Mouse (Mus musculus) CD4-positive, CD25-positive, alpha-beta regulatory T cell, adult 2 months (primary cell): ENCODE results near the gene Rps2.

Source experiments
- DNase-seq: peaks from one replicate; pipeline ENCODE4 v3.0.0-alpha.2; 2012; ENCODE audit warnings: low read depth, low spot score

Gene Rps2

DNA sequence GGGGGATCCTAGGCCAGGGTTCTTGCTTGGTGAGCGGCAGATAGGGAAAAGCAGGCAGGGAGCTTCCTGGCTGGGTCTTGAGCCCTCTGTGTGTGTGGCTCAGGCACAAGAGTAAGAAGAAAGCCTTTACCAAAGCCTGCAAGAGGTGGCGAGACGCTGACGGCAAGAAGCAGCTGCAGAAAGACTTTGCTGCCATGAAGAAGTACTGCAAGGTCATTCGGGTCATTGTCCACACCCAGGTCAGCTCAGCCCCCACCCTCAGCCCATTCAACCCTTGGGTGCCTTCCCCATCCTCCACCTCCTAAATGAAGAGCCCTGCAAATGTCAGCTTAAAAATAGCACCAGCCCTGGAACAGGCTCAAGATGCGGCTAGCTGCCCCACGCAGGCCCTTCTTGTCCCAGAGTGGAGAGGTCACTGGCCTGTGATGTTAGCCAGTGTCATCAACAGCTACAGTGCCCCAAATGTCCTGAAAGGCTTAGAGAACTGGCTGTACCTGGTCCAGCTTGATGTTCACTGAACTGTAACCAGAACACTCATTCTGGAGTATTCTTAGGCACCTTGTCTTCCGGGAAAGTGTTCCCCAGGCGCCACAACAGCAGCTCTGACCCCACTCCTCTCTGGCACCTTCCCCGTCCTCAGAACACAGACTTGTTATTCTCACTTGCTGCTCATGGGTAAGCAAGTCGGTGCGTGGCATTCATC, 14.5 kb downstream of the Rps2 start:
- DNase-seq: no peak

DNA sequence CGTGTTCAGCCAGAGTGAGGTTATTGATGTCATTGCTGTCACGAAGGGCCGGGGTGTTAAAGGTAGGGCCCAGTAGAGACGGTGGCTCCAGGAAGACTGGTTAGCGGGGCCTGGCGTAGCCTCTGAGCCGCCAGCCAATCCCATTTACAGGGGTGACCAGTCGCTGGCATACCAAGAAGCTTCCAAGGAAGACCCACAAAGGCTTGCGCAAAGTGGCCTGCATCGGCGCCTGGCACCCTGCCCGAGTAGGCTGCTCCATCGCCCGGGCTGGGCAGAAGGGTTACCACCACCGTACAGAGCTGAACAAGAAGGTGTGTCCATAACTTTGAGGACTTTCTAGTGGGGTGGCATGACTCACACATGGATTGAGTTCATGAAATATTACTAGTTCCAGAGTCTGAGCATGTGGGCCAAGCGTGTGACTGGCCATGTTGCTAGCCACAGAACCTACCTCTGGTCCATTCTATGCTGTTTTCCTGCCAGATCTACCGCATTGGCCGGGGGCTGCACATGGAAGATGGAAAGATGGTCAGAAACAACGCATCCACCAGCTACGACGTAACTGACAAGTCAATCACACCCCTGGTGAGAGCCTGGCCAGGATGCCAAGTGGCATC, 15.6 kb downstream of the Rps2 start:
- no peak for DNase-seq

DNA sequence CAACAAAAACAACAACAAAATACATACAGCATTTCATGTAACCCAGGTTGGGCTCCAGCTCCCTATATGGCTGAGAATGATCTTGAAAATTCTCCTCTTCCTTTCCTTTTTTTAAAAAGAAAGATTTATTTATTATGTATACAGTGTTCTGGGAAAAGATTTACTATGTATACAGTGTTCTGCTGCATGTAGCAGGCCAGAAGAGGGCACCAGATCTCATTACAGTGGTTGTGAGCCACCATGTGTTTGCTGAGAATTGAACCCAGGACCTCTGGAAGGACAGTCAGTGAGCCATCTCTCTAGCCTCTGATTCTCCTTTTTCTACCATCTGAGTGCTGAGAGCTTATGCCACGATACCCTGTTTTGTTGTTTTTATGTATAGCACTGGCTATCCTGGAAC, 16.6 kb downstream of the Rps2 start:
- no peak for DNase-seq

DNA sequence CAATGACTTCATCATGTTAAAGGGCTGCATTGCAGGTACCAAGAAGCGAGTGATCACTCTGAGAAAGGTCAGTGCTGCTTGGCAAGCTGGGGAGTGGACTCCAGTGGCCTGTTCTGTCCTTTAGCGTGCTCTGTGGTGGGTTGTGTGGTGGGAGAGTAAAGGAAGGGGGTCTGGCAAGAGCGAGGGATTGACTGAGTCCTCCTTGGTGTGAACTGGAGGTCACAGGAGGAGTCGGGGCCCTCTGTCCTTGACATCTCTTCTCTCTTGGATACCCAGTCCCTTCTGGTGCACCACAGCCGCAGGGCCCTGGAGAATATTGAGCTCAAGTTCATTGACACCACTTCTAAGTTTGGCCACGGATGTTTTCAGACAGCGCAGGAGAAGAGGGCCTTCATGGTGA, 17.5 kb downstream of the Rps2 start:
- no peak for DNase-seq

DNA sequence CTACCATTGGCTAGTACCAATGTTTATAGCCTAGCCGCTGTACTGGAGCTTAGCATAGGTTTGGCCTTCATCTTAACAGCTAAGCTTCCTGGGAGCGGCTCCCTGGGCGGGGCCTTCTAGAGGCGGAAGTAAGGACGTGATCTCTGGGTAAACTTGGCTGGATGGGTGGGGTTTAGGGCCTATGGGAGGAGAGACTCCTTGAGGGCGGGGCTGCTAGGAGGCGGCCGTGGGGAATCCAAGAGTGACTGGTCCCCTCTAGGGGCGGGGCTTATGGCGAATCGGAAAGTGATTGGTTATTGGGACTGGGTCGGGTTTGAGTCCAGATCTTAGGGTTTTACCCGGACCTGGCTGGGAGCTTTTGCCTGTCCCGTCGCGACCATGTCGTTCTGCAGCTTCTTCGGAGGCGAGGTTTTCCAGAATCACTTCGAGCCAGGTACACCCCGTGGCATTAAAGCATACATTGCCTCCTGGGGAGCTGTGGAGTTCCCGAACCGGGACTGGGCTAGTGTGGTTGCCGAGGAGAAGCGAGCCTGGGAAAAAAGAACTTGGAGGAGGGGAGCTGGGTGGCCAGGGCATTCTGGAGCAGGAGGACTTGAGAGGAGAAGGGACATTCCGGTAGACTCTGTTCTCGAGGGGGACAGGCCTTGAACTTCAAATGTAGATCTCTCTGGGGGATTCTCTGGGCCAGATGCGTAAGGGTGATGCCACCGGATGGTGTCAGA, 18.6 kb downstream of the Rps2 start, which contains the start of gene Msrb1:
Msrb1 (plus strand) TSS at position 313 of the 722 bp plus-strand sequence.
- DNase-seq: peak; percentile 96

DNA sequence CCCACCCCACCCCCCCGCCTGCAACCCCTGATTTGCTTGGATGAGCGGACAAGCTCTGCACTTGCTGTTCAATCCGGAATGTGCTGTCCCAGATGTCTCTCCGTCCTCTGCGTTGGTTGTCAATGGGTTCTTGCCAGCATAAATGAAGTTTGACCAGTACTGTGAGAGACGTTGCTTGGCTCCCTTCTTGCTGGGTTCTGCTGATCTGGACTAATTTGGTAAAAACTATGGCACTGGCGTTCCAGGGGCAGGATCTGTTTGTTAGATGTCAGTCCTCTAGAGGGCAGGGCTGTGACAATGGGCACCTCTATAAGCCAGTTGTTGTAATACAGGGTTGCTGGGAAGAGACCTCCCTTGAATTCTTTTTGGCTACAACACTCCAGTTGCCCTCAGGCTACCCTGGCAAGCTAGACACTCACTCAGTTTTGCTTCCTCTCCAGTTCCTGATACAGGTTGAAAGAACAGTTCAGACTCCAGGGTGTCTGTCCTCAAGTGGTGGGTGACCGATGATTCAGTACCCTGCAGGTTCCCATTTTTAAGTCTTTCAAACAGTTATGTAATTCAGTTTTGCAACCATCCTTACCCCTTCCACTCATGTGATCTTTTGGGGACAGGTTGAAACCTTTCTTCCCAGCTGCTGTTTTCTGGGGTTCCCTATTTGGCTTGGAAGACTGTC, 19.4 kb downstream of the Rps2 start:
- peak; percentile 35 for DNase-seq

DNA sequence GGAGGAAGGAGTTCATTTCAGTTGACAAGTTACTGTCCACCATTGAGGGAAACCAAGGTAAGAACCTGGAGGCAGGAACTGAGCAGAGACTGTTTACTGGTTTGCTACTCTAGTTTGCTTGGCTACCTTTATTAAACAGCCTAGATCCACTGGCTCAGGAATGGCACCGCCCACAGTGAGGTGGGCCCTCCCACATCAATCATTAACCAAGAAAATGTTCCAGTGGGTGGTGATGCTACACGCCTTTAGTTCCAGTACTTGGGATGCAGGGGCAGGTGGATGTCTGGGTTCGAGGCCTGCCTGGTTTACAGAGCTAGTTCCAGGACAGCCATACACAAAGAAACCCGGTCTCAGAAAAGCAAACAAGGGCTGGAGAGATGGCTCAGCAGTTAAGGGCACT, 20.3 kb downstream of the Rps2 start:
- DNase-seq: no peak

DNA sequence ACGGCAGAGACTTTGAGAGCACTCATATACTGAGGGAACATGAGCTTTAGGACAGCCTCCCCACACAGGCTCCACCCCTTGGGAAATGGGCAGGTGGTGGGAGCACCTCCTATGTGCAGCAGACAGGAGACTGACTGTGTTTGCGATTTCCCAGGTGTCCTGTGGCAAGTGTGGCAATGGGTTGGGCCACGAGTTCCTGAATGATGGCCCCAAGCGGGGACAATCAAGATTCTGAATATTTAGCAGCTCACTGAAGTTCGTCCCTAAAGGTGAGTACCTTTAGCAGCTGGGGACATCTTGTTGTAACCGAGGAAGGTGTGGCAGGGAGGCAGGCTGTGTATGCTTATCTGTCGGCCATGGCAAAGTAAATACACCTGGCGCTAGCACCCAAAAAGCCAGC, 22.0 kb downstream of the Rps2 start:
- no peak for DNase-seq

DNA sequence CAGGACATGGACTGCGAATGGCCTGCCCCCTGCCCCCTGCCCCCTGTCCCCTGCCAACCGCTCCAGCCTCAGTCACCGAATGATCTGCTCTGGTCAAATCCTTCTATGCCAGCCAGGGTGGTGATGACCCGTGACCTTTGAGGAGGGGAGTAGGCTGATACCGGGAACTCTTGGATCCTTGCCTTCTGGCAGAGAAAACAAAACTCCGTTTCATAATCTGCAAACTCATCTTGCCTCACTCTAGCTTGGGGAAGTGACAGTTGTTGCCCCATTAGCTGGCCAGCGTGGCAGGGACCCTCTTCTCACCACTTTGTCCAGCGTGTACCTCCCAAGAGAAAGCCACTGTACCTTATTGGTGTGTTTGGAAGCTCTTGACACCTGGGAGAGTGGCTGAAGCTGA, 24.4 kb downstream of the Rps2 start:
- DNase-seq: no peak

DNA sequence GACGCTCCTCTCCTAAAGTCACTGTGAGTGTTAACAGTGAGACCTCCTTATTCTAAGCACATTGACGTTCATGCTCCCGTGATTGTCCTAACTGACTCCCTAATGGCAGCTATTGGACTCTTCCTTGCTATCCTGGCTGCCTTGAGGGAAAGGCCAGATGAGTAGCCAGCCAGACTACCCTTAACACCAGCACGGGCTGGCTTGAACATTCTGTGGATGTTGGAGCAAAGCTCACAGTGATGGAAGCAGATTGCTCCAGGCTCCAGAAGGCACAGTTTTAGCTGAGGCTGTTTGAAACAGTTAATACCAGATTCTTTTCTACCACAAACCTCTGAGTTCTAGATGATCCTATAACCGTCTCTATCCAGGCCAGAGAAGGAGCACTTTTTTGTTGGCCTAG, 26.0 kb downstream of the Rps2 start:
- DNase-seq: no peak

DNA sequence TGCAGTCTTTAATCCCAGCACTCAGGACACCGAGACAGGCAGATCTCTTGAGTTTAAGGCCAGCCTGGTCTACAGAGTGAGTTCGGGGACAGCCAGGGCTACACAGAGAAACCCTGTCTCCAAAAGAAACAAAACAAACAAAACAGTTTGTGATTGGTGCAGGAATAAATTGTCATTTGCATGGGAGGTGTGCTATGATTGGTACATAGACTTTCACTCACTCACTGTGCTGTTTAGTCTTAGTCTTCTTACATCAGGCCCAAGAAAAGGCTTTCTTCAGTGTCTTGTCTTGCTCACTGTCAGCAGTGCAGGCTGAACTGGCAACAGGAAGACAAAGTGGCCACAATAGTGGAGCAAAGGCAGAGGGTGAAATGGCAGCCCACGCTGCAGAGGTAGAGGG, 26.5 kb downstream of the Rps2 start:
- DNase-seq: no peak

DNA sequence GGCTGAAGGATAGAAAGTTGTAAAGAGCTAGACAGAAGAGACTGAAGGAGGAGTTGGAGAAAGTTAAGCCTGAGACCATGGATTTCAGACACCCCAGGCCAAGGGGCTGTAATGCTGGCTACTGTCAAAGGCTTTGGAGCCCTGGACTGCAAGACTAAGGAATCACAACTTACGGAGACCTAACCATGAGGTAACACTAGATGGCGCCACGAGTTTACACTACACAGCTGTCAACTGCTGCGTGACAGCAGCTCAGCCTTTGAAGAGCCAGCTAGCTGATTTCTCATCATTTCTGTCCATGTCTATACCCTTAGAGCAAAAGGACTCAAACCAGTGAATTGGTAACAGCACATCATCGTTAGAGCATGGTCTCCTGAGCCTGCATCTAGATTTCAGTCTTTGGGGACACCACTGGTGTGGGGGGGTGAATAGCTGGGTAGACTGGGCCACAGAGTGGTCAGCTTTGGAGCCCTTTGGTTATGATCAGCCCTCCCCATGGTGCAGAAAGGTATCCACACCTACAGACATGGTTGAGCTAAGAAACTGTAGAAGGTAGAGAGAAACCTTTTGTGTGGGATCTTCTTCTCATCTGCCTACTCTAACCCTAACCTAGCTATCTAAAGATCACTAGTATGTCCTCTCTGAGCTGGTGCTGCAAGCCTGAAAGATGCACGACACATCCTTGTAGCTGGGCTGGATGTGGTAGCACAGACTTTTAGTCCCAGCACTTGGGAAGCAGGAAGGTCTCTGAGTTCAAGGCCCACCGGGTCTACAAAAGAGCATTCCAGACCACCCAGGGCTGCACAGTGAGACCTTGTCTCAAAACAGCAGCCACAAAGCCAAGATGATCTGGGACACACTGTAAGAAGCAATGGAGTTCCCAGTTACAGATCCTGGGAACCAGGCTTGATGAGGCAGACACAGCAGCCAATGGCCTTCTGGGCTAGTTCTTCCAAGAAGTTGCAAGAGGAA, 27.9 kb downstream of the Rps2 start:
- DNase-seq: peak; percentile 93

DNA sequence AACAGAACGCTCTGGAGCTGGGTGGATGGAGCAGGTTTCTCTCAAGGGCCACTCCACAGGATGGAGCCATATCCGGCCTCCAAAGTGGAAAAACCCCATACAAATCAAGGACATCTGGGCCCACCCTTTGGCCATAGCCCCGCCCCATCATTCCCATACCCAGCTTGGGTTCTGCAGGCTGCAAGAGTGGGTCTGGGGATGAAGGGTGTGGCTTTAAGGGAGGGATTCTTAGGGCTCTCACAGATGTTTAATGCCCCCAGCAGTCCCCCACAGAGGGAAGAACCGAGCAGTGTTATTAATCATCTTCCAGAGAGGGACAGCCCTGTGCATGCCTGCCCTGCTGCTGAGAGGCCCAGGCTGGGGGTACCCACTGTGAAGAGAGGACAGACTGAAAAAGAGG, 29.1 kb downstream of the Rps2 start:
- no peak for DNase-seq

DNA sequence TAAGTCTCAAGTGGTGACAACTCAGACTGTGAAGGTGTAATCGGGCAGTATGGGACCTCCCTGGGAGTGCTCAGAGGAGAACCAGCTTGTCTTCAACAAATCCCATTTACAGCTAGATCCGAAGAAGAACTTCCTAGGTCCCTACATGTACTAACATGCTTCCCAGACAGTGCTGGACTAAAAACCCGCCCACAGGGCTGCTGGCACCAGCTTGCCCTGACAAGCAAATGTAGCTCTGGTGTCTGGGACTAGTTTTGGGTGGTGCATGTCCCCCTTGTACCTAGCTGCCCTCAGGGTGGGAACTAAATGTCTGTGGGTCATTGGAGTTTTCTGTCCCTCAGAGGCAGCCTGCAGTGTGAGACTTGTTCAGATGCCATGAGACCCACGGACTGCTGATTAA, 33.6 kb downstream of the Rps2 start:
- no peak for DNase-seq

DNA sequence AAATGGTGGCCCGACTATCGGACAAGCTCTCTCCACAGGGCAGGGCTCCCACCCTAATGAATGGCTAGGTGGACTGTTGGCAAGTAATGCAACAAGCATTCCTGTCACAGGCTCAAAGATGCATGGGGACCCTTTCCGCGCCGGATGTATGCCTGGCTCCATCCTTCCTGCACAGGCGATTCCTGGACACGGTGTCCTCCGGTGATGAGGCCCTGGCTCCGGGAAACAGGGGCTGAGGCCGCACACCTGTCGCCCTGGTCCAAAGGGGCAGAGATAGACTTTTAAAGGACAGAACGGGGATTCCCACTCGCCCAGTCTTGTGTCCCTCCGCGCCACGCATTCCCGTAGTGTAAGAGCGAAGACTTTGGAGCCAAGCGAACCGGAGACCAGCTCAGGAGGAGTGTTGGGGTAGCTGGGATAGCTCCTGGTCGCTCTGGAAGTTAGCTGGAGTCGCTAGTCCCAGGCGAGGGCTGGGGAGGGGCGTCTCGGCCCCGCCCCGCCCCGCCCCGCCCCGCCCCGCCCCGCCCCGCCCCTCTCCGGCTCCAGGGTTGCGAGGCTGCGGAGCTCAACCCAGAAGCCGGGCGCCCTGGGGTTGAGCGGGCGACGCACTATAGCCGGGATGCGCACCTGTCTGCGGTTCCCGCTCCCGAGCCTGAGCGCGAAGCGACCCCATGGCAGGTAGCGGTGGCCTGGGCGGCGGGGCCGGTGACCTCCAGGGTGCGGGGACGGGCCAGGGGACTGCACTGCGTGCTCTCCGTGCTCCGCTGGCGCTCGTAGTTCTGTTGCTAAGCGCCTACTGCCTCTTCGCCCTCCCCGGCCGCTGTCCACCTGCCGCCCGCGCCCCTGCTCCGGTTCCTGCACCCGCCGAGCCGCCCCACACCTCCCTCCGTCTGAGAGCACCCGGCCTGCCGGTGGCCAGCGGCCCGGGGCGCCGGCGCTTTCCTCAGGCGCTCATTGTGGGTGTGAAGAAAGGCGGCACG, 34.8 kb downstream of the Rps2 start, which contains the start of gene Hs3st6:
Hs3st6 (plus strand) TSS at position 574 of the 980 bp plus-strand sequence.
- peak; percentile 45 for DNase-seq

DNA sequence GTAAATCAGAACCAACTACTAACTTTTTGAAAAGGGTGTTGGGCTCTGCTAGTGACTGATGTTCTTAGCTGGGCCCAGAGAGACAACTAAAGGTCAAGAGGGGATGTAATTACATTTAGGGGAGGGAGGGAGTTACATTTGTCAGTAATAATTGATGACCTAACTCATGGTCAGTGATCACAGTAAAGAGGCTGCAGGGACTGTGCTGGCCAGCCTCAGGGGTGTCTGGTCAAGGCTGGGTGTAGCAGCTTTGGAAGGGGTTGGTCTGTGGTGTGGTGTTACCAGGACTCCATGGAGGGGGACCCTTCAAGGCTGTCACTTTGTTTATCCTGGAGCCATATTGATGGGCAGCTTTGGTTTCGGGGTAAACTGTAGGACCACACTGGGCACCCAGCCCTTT, 39.5 kb downstream of the Rps2 start:
- DNase-seq: no peak

DNA sequence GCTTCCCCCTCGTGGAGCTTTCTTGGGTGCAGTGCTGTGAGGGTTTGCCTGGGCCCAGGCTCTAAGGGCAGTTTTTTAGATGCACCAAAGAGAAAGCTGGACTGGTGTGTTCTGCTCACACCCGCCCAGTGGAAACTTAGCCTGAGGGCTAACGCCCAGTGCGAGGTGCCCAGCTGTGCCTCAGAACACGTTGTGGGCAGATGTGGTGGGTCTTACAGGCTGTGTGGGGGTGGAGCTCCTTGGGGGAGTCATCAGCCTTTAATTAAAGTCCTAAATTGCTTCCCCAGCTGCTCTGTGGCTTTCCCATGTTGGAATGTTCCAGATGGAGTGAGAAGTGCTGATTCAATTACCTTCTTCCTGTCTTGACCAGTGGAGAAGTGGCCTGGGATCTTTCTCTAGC, 43.2 kb downstream of the Rps2 start:
- DNase-seq: no peak

DNA sequence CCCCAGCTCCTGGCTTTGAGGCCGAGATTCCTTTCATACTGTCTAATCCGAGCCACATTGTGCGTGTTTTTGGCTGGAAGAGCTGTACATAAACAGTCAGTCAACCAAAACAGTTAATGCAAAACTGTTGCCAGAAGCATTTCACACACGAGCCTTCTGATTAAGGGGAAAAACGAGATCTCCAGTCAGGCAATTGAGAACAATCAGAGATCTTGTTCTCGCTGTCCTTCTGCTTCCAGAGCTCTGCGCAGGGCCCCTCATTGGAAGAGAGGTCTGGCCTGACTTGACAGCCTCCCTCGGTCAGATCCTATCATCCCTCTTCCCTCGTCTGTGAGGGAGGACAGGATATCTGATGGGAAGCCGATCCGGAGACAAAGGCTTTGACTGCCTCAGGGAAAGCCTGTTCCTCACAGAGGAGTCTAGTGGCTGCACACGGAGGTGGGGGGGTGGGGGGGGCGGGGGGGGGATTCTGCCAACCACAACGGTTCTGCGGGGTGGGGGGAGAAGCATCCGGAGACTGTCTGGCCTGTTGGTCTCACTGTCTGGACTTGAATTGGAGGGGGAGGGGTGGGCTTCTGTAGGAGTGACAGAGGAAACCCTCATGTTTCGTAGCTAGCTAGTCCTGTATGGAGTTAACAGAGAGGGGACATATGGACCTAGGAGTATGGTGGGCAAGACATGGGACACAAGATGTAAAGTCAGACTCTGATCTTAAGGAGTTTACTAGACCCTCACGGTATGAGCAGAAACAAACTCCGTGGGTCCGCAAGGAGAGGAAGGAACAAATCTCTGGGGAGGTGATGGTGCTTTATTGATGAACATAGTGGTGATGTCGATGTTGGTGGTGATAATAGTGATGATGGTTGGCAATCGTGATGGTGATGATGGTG, 47.3 kb downstream of the Rps2 start:
- no peak for DNase-seq
